Mouse (Mus musculus) pancreas, adult 10 weeks (tissue): ENCODE measurements around the gene 1810049J17Rik. TPM values are rescaled to one million over a fixed set of nuclear protein-coding genes. Genes with fewer than 3 reads are reported as not detected.

Experiments used
- polyA plus RNA-seq: library from polyadenylated mRNA; stranded (reverse); fragments of 350-450 nt; fragmentation: Illumina TruSeq; extraction: RNeasy Lipid Tissue Mini Kit (QIAGEN cat#74804); gene quantifications from one replicate; pipeline ENCODE4 v1.2.3, GENCODE M21; 2015; ENCODE audit warnings: low read depth, low replicate concordance; ENCODE audit not compliant: insufficient read depth

1810049J17Rik gene
- polyA plus RNA-seq, result not detected

GRCm38 (mm10) chr15:12321788-12322621, at the start of gene 1810049J17Rik:
1810049J17Rik (minus strand) TSS chr15:12321899.

DNA sequence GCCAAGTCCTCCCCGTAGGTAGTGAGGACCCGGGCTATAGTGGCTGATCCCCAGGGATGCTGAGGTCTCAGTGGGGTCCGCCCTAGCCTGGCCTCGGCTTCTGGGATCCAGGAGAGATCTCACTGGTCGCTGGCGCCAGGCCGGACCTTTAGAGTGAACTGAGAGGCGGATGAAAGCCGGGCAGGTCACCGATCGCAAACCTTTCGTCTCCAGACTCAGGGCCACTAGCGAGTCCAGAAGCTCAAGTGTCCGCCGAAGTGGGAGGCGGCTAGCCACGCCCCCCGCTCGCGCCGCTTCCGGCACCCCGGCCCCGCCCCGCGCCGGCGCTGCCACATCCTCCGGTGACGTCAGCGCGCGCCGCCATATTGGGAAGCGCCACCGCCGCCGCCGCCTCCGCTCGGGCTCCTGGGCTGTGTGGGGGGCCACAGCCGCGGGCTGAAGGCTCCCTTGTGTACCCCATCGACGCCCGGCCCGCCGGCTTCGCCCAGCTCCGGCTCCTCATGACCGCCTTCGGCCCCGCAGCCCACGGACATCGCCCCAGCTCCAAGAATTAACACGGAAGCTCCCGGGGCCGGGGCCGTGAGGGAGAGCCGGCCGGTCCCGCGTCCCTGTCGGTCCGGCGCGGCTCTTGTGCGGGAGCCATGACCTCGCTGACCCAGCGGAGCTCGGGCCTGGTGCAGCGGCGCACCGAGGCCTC, 460 bp downstream of the 1810049J17Rik start, which contains the start of gene Golph3:
TSS of gene Golph3 (plus strand) at position 360 of the 697 bp plus-strand sequence.

Other genes with a start within 250 kb of the 1810049J17Rik start
- gene Zfr, start 204.1 kb downstream of the 1810049J17Rik start, polyA plus RNA-seq, result 22.5 TPM
- 3.8 TPM for gene Mtmr12, start 116.9 kb downstream of the 1810049J17Rik start, polyA plus RNA-seq
- gene Golph3, start 449 bp downstream of the 1810049J17Rik start, polyA plus RNA-seq, result 15.8 TPM